Mouse (Mus musculus): ENCODE measurements around the gene Haus6.
"Not testable (repeated sequence)": the region's sequence is repeated elsewhere in the genome, so short reads cannot be mapped to it uniquely, and the experiment has no call there.

The Haus6 gene

GRCm38 (mm10) chr4:86611524-86612288 lies at the start of gene Haus6:
Gene Haus6 (minus strand): TSS chr4:86612055.
- DNase-seq (ENCODE audit: low read depth, low spot score) = peak; percentile 98

DNA sequence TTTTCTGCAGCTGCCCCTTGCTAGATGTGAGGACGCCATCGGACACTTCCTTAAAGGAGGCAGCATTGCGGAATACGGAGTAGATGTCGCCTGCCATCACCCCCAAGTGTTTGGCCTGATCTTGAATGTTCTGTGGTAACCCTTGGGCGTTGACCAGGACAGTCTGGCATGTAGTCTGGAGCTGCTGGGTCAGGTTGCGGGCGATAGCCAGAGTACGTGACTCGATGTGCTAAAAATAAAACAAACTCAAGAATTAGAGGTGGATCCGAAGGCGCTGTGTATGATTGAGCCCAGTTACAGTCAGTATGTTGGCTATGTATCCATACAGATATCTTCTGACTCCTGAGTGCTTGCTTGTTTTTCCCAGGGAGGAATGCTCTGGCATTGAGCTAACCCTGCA lies 45.3 kb upstream of the Haus6 start:
- no peak for DNase-seq (ENCODE audit: low read depth, low spot score)

GRCm38 (mm10) chr4:86656410-86656809 lies 44.6 kb upstream of the Haus6 start:
- not testable (repeated sequence) for DNase-seq (ENCODE audit: low read depth, low spot score)

- no peak for DNase-seq (ENCODE audit: low read depth, low spot score)
Measured at GRCm38 (mm10) chr4:86651686-86652384, 40.0 kb upstream of the Haus6 start.

- DNase-seq (ENCODE audit: low read depth, low spot score) = not testable (repeated sequence)
Measured at GRCm38 (mm10) chr4:86648394-86648793, 36.5 kb upstream of the Haus6 start.

DNA sequence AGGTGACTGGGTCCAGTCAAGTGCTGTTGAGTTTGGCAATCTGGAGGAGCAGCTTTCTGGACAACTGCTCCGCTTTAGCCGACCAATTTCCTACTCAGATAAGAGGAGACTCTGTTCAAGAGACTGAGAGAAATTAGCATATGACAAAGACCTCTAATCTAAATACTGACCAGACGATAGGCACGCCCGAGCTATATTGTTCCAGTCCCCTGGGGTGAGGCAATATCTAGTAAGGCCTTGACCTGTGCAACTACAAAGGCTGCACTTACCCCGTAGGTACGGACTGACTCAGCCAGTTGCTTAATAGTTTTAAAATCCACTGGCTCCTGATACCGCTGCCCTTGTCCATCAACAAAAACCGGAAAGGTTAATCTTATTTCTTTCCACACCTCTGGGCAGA lies 25.7 kb upstream of the Haus6 start:
- not testable (repeated sequence) for DNase-seq (ENCODE audit: low read depth, low spot score)

GRCm38 (mm10) chr4:86634873-86635272 lies 23.0 kb upstream of the Haus6 start:
- DNase-seq (ENCODE audit: low read depth, low spot score) = not testable (repeated sequence)

- DNase-seq (ENCODE audit: low read depth, low spot score) = not testable (repeated sequence)
Measured at GRCm38 (mm10) chr4:86634312-86634711, 22.5 kb upstream of the Haus6 start.

DNA sequence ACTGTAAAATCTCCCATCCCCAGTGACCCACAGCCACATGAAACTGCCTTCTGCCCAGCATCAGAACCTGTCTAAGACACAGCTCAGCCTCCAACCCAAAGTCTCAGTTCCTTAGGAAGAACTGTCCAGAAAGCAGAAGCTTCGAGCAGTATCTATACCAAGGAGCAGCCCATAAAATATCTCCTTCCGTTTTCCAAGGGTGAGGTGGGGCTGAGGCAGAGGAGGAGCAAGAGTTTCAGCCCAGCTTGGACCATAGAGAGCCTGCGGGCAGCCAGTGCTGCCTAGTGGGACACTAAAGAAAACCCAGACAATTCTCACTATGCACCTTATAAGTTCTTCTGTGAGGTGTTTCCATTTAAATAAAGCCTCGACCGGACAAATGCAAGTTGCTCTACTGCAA lies 20.7 kb upstream of the Haus6 start:
- not testable (repeated sequence) for DNase-seq (ENCODE audit: low read depth, low spot score)

- DNase-seq (ENCODE audit: low read depth, low spot score) = peak; percentile 66
Measured at GRCm38 (mm10) chr4:86631831-86632230, 20.0 kb upstream of the Haus6 start.

GRCm38 (mm10) chr4:86626496-86626895 lies 14.6 kb upstream of the Haus6 start:
- DNase-seq (ENCODE audit: low read depth, low spot score) = not testable (repeated sequence)

- DNase-seq (ENCODE audit: low read depth, low spot score) = no peak
Measured at GRCm38 (mm10) chr4:86625463-86625862, 13.6 kb upstream of the Haus6 start.

DNA sequence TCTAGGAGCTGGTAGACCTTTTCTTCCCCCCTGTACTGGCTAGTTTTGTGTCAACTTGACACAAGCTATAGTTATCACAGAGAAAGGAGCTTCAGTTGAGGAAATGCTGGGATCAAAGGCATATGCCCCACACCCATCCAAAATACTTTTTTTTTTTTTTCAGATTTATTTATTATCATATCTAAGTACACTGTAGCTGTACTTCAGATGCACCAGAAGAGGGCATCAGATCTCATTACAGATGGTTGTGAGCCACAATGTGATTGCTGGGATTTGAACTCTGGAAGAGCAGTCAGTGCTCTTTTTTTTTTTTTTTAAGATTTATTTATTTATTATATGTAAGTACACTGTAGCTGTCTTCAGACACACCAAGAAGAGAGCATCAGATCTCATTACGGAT lies 10.7 kb upstream of the Haus6 start:
- not testable (repeated sequence) for DNase-seq (ENCODE audit: low read depth, low spot score)

GRCm38 (mm10) chr4:86622116-86622515 lies 10.3 kb upstream of the Haus6 start:
- DNase-seq (ENCODE audit: low read depth, low spot score) = no peak

GRCm38 (mm10) chr4:86620506-86620905 lies 8.7 kb upstream of the Haus6 start:
- DNase-seq (ENCODE audit: low read depth, low spot score) = no peak

- DNase-seq (ENCODE audit: low read depth, low spot score) = no peak
Measured at GRCm38 (mm10) chr4:86612289-86612620, 400 bp upstream of the Haus6 start.

- DNase-seq (ENCODE audit: low read depth, low spot score) = no peak
Measured at GRCm38 (mm10) chr4:86591304-86591703, 20.6 kb downstream of the Haus6 start.

DNA sequence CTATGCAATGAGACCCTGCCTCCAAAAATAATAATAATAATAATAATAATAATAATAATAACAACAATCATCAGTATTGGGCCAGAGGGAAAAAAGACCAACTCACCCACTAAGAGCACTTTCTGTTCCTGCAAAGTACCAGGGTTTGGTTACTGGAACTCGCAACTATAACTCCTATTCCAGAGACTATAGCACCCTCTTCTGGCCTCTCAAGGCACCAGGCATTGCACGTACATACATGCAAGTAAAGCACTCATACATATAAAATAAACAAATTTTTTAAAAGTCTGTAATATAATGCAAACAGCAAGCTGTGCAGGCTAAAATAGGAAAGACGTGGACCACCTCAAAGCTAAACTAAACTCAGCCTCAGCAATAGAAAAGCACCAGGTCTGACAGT lies 23.6 kb downstream of the Haus6 start:
- no peak for DNase-seq (ENCODE audit: low read depth, low spot score)

DNA sequence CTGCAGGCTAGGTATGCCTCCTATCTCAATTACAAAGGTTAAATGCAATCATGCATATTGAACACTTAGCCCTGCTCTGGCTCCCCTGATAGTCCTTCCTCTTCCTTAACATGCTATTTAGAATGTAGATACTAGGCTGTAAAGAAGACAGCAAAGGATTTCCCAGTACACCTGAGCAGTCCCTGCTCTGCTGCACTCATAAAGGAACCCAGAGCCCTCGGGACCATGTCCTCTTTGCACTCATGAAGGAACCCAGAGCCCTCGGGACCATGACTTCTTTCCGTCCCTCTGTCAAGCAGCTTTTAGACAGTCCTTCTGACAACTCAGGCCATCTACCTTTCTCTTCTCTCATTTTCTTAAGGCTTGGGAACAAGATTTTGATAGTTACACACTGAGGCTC lies 31.3 kb downstream of the Haus6 start:
- DNase-seq (ENCODE audit: low read depth, low spot score) = no peak

DNA sequence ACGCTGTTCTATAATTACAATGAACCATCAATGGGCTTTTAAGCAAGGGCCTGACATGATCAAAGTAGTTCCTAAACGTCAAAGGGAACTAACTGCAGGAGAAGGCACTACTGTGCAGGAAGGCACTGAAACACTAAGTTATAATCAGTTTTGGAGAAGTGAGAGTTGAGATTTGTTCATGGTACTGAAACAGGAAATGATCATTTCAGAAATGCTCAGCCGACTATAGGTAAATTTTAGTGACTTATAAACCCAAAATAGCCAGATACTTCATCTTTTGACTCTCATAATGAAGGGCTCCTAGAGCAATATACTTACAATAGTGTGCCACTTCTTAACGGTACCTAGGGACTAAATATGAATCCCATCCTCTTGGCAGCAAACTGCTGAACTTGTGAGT lies 31.8 kb downstream of the Haus6 start:
- no peak for DNase-seq (ENCODE audit: low read depth, low spot score)

DNA sequence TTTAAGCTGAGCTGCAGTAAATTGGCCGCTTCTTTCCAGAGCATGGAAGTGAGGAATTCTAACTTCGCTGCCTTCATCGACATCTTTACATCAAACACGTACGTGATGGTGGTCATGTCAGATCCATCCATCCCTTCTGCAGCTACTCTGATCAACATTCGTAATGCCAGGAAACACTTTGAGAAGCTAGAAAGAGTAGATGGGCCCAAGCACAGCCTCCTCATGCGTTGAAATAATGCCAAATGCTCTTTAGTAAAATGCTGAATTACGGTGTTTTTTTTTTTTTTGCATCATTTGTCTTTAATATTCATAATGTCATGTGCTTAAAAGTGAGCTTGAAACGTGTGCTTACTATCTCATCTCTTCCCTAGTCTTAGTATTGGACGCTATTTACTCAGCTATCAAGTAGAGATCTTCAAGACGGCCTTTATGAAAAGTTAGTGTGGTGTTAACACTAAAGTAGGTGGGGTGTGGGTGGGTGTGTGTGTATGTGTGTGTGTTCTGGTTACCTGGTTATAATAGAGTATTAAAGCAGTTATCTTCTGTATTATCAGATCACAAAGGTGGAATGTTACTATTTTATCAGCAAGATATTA lies 35.1 kb downstream of the Haus6 start:
- DNase-seq (ENCODE audit: low read depth, low spot score) = no peak

- peak; percentile 58 for DNase-seq (ENCODE audit: low read depth, low spot score)
Measured at GRCm38 (mm10) chr4:86576120-86576541, 35.7 kb downstream of the Haus6 start.

All from mesoderm, embryonic 11.5 days (tissue).